Mouse (Mus musculus) myocyte (in vitro differentiated cells): ENCODE measurements around the gene Dnajc8.

ENCODE experiments used
- E2F4 ChIP-seq: IDR thresholded peaks from one replicate; pipeline ENCODE4 v1.6.1; 2011; ENCODE audit warnings: mild to moderate bottlenecking, control low read depth, moderate library complexity; ENCODE audit not compliant: insufficient read depth
- MAX ChIP-seq: IDR thresholded peaks from one replicate; pipeline ENCODE4 v1.6.1; 2011; ENCODE audit warnings: low read depth, mild to moderate bottlenecking, control low read depth
- MYOD1 ChIP-seq, 3 experiments: IDR thresholded peaks; one replicate each; pipeline ENCODE4 v1.6.1; 2011; ENCODE audit warnings: control low read depth in 2 of 3, low read depth in 2 of 3, mild to moderate bottlenecking in 2 of 3, moderate library complexity in 1 of 3; ENCODE audit not compliant: insufficient read length in 2 of 3, control insufficient read depth in 1 of 3
- MYOG ChIP-seq, 3 experiments: IDR thresholded peaks; one replicate each; pipeline ENCODE4 v1.6.1; 2011; ENCODE audit warnings: control low read depth in 2 of 3, low read depth in 2 of 3, mild to moderate bottlenecking in 2 of 3; ENCODE audit not compliant: insufficient read length in 2 of 3, control insufficient read depth in 1 of 3, insufficient read depth in 1 of 3
- POLR2A ChIP-seq: IDR thresholded peaks from one replicate; pipeline ENCODE4 v1.6.1; 2011; ENCODE audit warnings: low read depth, mild to moderate bottlenecking, control low read depth, moderate library complexity; ENCODE audit not compliant: insufficient read length
- POLR2AphosphoS2 ChIP-seq: IDR thresholded peaks from one replicate; pipeline ENCODE4 v1.6.1; 2011; ENCODE audit warnings: low read depth, control low read depth; ENCODE audit not compliant: insufficient read length
- REST ChIP-seq: IDR thresholded peaks from one replicate; pipeline ENCODE4 v1.6.1; 2011; ENCODE audit warnings: mild to moderate bottlenecking, control low read depth, moderate library complexity; ENCODE audit not compliant: insufficient read depth, insufficient read length
- TCF12 ChIP-seq: IDR thresholded peaks from one replicate; pipeline ENCODE4 v1.6.1; 2011; ENCODE audit warnings: mild to moderate bottlenecking, control low read depth; ENCODE audit not compliant: poor library complexity, insufficient read depth, severe bottlenecking
- TCF3 ChIP-seq: IDR thresholded peaks from one replicate; pipeline ENCODE4 v1.6.1; 2011; ENCODE audit warnings: low read depth, control low read depth; ENCODE audit not compliant: insufficient read length
- USF1 ChIP-seq: IDR thresholded peaks from one replicate; pipeline ENCODE4 v1.6.1; 2011; ENCODE audit warnings: low read depth, mild to moderate bottlenecking, control low read depth, moderate library complexity

DNA sequence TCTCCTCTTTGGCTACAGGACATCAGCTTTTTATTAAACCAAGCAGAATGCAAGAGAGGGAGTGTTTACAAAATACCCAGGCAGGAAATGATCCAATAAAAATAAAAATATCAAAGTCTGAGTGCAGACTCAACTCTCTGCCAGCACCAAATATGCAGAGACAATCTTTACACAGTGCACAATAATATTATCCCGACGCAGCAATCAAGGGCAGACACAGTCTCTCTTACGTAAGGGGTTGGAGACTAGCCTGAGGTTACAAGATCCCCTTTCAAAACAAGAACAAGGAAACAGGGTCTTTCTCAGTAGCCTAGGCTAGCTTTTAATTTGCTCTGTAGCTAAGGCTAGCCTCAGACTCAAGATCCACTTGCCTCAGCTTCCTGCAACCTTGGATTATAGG lies 46.8 kb upstream of the Dnajc8 start:
- TF ChIP-seq MYOG (IDR thresholded peaks at IDR 0.05; ENCODE audit: control insufficient read depth in 1 of 3, insufficient read depth in 1 of 3, insufficient read length in 2 of 3, low read depth in 2 of 3) (no peak), POLR2A (no peak), USF1 (no peak), MAX (no peak), POLR2AphosphoS2 (no peak), MYOD1 (IDR thresholded peaks at IDR 0.05; ENCODE audit: control insufficient read depth in 1 of 3, insufficient read length in 2 of 3, low read depth in 2 of 3) (no peak), E2F4 (no peak), TCF3 (no peak), TCF12 (no peak), REST (no peak)
